21 mouse cellular contexts compared by ENCODE assay signal in the genomic region with DNA sequence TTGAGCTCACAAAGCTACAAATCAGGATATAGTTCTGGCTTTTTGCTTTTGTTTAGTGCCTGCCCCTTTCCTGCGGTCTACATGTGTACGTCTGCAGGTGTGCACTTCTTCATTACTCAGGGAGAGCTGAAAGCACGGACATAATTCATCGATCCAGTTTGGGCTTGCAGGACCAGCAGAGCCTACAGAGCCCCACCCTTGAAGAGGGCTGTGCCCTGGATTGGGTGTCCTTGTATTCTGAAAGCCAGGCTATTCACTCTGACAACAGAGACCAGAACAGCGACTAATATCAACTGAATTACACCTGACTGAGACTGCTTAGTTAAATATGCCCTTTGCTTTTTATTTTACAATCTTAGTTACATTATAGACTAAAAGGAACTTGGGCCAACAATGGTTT.
DNase-seq lines count a peak whose midpoint lies in the region; ATAC-seq and TF ChIP-seq lines count a peak whose summit lies in the region.
"Had no signal": no experiment of that assay in that cellular context is flagged by ENCODE, and none has a peak within 500 bp of the region (broad histone marks: within the 10 kb centered on the region; RNA-seq: fewer than 3 reads in every experiment).

No protein-coding gene starts in this region.

- 67% methylated on average over 5 of the region's 5 CpGs for WGBS in intestine, embryonic 14.5 days
- WGBS in intestine, postnatal 0 days: 35% methylated on average over 5 of the region's 5 CpGs
- 62% methylated on average over 5 of the region's 5 CpGs for WGBS in stomach, embryonic 15.5 days
- WGBS in midbrain, embryonic 14.5 days: 85% methylated on average over 5 of the region's 5 CpGs

- H3K27ac ChIP-seq in intestine, embryonic 14.5 days (ENCODE audit: low read depth): no peak overlapping the region
- no peak overlapping the region for H3K27ac ChIP-seq in intestine, postnatal 0 days (ENCODE audit: low read depth, low read length)
- H3K27ac ChIP-seq in stomach, embryonic 15.5 days: no peak overlapping the region; the same call in 1 of the 2 replicates
- no peak overlapping the region for H3K27ac ChIP-seq in midbrain, embryonic 14.5 days (replicated peaks; ENCODE audit: low read depth, low read length)
- H3K27ac ChIP-seq: forebrain, embryonic 10.5 days; forebrain, embryonic 13.5 days; heart, adult 2 months; heart, embryonic 10.5 days; hindbrain, embryonic 12.5 days; hindbrain, embryonic 15.5 days had no signal

- no peaks in the 10 kb centered on the region for H3K4me1 ChIP-seq in intestine, embryonic 14.5 days (replicated peaks; ENCODE audit: control insufficient read depth, insufficient read depth, low read length)
- H3K4me1 ChIP-seq in intestine, postnatal 0 days (replicated peaks; ENCODE audit: control insufficient read depth, insufficient read depth, low read length): no peaks in the 10 kb centered on the region
- H3K4me1 ChIP-seq in stomach, embryonic 15.5 days: no peaks in the 10 kb centered on the region
- H3K4me1 ChIP-seq in midbrain, embryonic 14.5 days (ENCODE audit: control insufficient read depth, insufficient read depth, low read length): no peaks in the 10 kb centered on the region
- H3K4me1 ChIP-seq: forebrain, embryonic 13.5 days; hindbrain, embryonic 12.5 days had no signal

- ATAC-seq in intestine, embryonic 14.5 days (replicated peaks; ENCODE audit: low FRiP score, low TSS enrichment, low read depth): 0 out of 2 replicates have a peak, but pooled peaks have one; percentile 44
- peak; percentile 38; the same call in 1 of the 2 replicates for ATAC-seq in intestine, postnatal 0 days
- peak; percentile 56; the same call in 1 of the 2 replicates for ATAC-seq in stomach, embryonic 15.5 days (ENCODE audit: insufficient read depth, low FRiP score, low read depth)
- ATAC-seq in midbrain, embryonic 14.5 days (ENCODE audit: low FRiP score, low TSS enrichment): no peak
- ATAC-seq: activated CD4-positive, CD25-positive, alpha-beta regulatory T cell, adult 4 months; forebrain, embryonic 13.5 days; forebrain, embryonic 16.5 days had no signal

- DNase-seq in intestine, embryonic 14.5 days (ENCODE audit: low spot score): no peak
- no peak for DNase-seq in adipocyte (ENCODE audit: low spot score)
- no peak for DNase-seq in midbrain, embryonic 14.5 days
- no peak for DNase-seq in adrenal gland, adult (ENCODE audit: inconsistent age in 2 of 2, low spot score in 1 of 2)
- DNase-seq: adrenal gland, adult 2 months; adrenal gland, postnatal 25 days; cerebellum, adult 11-12 months; cerebellum, adult 8-10 months; cerebellum, postnatal 10 days; gastrocnemius, postnatal 10 days; gastrocnemius, postnatal 36 days; heart, adult 2 months had no signal

- no peaks in the 10 kb centered on the region for H3K27me3 ChIP-seq in intestine, embryonic 14.5 days (replicated peaks; ENCODE audit: control insufficient read depth, insufficient read depth, low read length)
- no peaks in the 10 kb centered on the region for H3K27me3 ChIP-seq in intestine, postnatal 0 days (replicated peaks; ENCODE audit: control insufficient read depth, insufficient read depth, low read length)
- H3K27me3 ChIP-seq in stomach, embryonic 15.5 days (replicated peaks): no peaks in the 10 kb centered on the region
- H3K27me3 ChIP-seq in midbrain, embryonic 14.5 days (ENCODE audit: control insufficient read depth, insufficient read depth, low read length): no peaks in the 10 kb centered on the region
- H3K27me3 ChIP-seq: forebrain, embryonic 13.5 days; hindbrain, embryonic 12.5 days; hindbrain, embryonic 15.5 days had no signal

- TF ChIP-seq CTCF in intestine, postnatal 0 days (IDR thresholded peaks at IDR 0.05; ENCODE audit: low read depth): no peak

- no peaks in the 10 kb centered on the region for H3K9me3 ChIP-seq in intestine, embryonic 14.5 days (ENCODE audit: control insufficient read depth, low read length)
- H3K9me3 ChIP-seq in intestine, postnatal 0 days (ENCODE audit: control insufficient read depth): 0 out of 2 replicates have a peak, but pooled peaks cover 6% of the 10 kb centered on the region
- H3K9me3 ChIP-seq in stomach, embryonic 15.5 days: no peaks in the 10 kb centered on the region
- H3K9me3 ChIP-seq in midbrain, embryonic 14.5 days (ENCODE audit: control insufficient read depth, low read length): no peaks in the 10 kb centered on the region
- H3K9me3 ChIP-seq: forebrain, embryonic 10.5 days; forebrain, embryonic 13.5 days; heart, embryonic 10.5 days; hindbrain, embryonic 12.5 days; hindbrain, embryonic 15.5 days had no signal

- H3K9ac ChIP-seq in intestine, embryonic 14.5 days (ENCODE audit: low read length): no peak overlapping the region
- H3K9ac ChIP-seq in intestine, postnatal 0 days (ENCODE audit: low read depth, low read length): no peak overlapping the region
- no peak overlapping the region for H3K9ac ChIP-seq in stomach, embryonic 15.5 days
- no peak overlapping the region for H3K9ac ChIP-seq in midbrain, embryonic 14.5 days (replicated peaks; ENCODE audit: low read length)
- H3K9ac ChIP-seq: forebrain, embryonic 13.5 days; hindbrain, embryonic 12.5 days; hindbrain, embryonic 15.5 days had no signal

- H3K4me2 ChIP-seq in intestine, embryonic 14.5 days (ENCODE audit: low read length): no peak overlapping the region
- H3K4me2 ChIP-seq in intestine, postnatal 0 days (replicated peaks; ENCODE audit: low read depth): 0 out of 2 replicates have a peak overlapping the region, but pooled peaks have one; percentile 7
- no peak overlapping the region for H3K4me2 ChIP-seq in stomach, embryonic 15.5 days
- no peak overlapping the region for H3K4me2 ChIP-seq in midbrain, embryonic 14.5 days (ENCODE audit: low read length)
- H3K4me2 ChIP-seq: forebrain, embryonic 13.5 days; hindbrain, embryonic 12.5 days; hindbrain, embryonic 15.5 days had no signal

- no peaks in the 10 kb centered on the region for H3K36me3 ChIP-seq in intestine, embryonic 14.5 days (ENCODE audit: control insufficient read depth, insufficient read depth, low read length)
- no peaks in the 10 kb centered on the region for H3K36me3 ChIP-seq in intestine, postnatal 0 days (ENCODE audit: control insufficient read depth, insufficient read depth)
- no peaks in the 10 kb centered on the region for H3K36me3 ChIP-seq in stomach, embryonic 15.5 days
- no peaks in the 10 kb centered on the region for H3K36me3 ChIP-seq in midbrain, embryonic 14.5 days (ENCODE audit: control insufficient read depth, insufficient read depth, low read length)
- H3K36me3 ChIP-seq: forebrain, embryonic 10.5 days; heart, embryonic 10.5 days; hindbrain, embryonic 12.5 days; hindbrain, embryonic 15.5 days had no signal

- H3K4me3 ChIP-seq in intestine, embryonic 14.5 days (ENCODE audit: low read depth, low read length): no peak overlapping the region
- no peak overlapping the region for H3K4me3 ChIP-seq in intestine, postnatal 0 days (ENCODE audit: low read depth, low read length)
- no peak overlapping the region for H3K4me3 ChIP-seq in stomach, embryonic 15.5 days (replicated peaks)
- no peak overlapping the region for H3K4me3 ChIP-seq in midbrain, embryonic 14.5 days (replicated peaks; ENCODE audit: low read depth, low read length)
- H3K4me3 ChIP-seq: forebrain, embryonic 10.5 days; forebrain, embryonic 13.5 days; heart, adult 2 months; heart, embryonic 10.5 days; hindbrain, embryonic 12.5 days; hindbrain, embryonic 15.5 days had no signal
